Mouse (Mus musculus): ENCODE data around the gene Rin2.

DNA sequence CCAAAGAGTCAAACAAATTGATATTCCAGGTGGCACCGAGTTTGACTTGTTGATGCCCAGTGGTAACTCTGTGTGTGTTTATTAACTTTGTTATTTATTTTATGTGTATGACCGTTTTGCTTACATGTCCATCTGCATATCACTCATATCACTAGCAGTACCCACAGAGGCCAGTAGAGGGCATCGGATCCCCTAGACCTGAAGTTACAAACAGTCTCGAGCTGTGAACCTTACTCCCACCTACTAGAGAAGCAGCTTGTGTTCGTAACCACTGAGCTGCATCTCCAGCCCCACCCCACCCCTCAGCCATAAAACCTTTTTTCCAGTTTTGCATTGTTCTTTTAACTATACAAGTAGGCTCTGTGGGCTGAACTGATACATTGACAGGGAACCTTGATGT lies 135.7 kb downstream of the Rin2 start:
- peak; percentile 58 for TF ChIP-seq CTCF (IDR thresholded peaks at IDR 0.05; ENCODE audit: control insufficient read depth, insufficient read depth, low read length)
- TF ChIP-seq POLR2A (IDR thresholded peaks at IDR 0.05; ENCODE audit: borderline replicate concordance, control insufficient read depth, low read depth, low read length): no peak
